Mouse (Mus musculus): ENCODE data around the gene Ppm1h. TPM values are rescaled to one million over a fixed set of nuclear protein-coding genes. Genes with fewer than 3 reads are reported as not detected.

The Ppm1h gene
- total and polyA plus RNA-seq, 3 experiments, result 6.9 to 14.9 TPM; not detected in 1

GRCm38 (mm10) chr10:122698347-122698746, 19.8 kb downstream of the Ppm1h start:
- Histone ChIP-seq H3K9me3 (replicated peaks; ENCODE audit: insufficient read depth, low read length) (no peaks in the 10 kb centered on the region), H3K9ac (ENCODE audit: control insufficient read depth, low read depth, low read length, poor library complexity, severe bottlenecking) (no peak overlapping the region), H3K79me2 (ENCODE audit: control insufficient read depth, insufficient read depth, low read length, poor library complexity) (no peaks in the 10 kb centered on the region), H3K36me3 (ENCODE audit: control insufficient read depth in 1 of 2, insufficient read depth in 2 of 2, low read length in 2 of 2) (no peaks in the 10 kb centered on the region), H3K4me3 (ENCODE audit: control insufficient read depth in 1 of 2, insufficient read depth in 1 of 2, low read depth in 2 of 2, low read length in 2 of 2) (no peak overlapping the region), H3K27ac (ENCODE audit: control insufficient read depth, low read depth, low read length) (no peak overlapping the region), H3K27me3 (ENCODE audit: control insufficient read depth in 1 of 2, insufficient read depth in 2 of 2, low read length in 2 of 2) (no peaks in the 10 kb centered on the region), H3K4me1 (ENCODE audit: control insufficient read depth in 1 of 2, insufficient read depth in 2 of 2, low read length in 2 of 2) (no peaks in the 10 kb centered on the region)
- no peak for DNase-seq (ENCODE audit: low read depth, low spot score)
- TF ChIP-seq GABPA (IDR thresholded peaks at IDR 0.05; ENCODE audit: low read depth, low read length) (no peak), MAFK (IDR thresholded peaks at IDR 0.05; ENCODE audit: borderline replicate concordance, low read depth, low read length) (0 out of 2 replicates have a peak, but pooled peaks have one; percentile 13), E2F4 (IDR thresholded peaks at IDR 0.05; ENCODE audit: borderline replicate concordance, low read depth, low read length) (no peak)

GRCm38 (mm10) chr10:122704901-122705300, 26.3 kb downstream of the Ppm1h start:
- H3K4me3 ChIP-seq (ENCODE audit: control insufficient read depth in 1 of 2, insufficient read depth in 1 of 2, low read depth in 2 of 2, low read length in 2 of 2), result no peak overlapping the region
- no peak for DNase-seq (ENCODE audit: low read depth, low spot score)
- H3K27me3 ChIP-seq (ENCODE audit: control insufficient read depth in 1 of 2, insufficient read depth in 2 of 2, low read length in 2 of 2), result no peaks in the 10 kb centered on the region
- H3K79me2 ChIP-seq (ENCODE audit: control insufficient read depth, insufficient read depth, low read length, poor library complexity), result no peaks in the 10 kb centered on the region
- no peaks in the 10 kb centered on the region for H3K9me3 ChIP-seq (replicated peaks; ENCODE audit: insufficient read depth, low read length)
- no peak for TF ChIP-seq NRF1 (IDR thresholded peaks at IDR 0.05; ENCODE audit: insufficient read depth, low read depth, low read length, poor library complexity, severe bottlenecking)
- TF ChIP-seq ZC3H11A (IDR thresholded peaks at IDR 0.05; ENCODE audit: low read depth, low read length), result no peak
- no peak for TF ChIP-seq USF2 (IDR thresholded peaks at IDR 0.05; ENCODE audit: borderline replicate concordance in 1 of 2, insufficient read depth in 1 of 2, low read depth in 1 of 2, low read length in 2 of 2)
- no peak for TF ChIP-seq ZMIZ1 (IDR thresholded peaks at IDR 0.05; ENCODE audit: low read depth, low read length)
- no peak for TF ChIP-seq MAX (IDR thresholded peaks at IDR 0.05; ENCODE audit: low read length)
- no peak for TF ChIP-seq MEF2A (IDR thresholded peaks at IDR 0.05; ENCODE audit: extremely low read depth, insufficient replicate concordance, low read depth, low read length, poor library complexity, severe bottlenecking)
- no peak for TF ChIP-seq TBP (IDR thresholded peaks at IDR 0.05; ENCODE audit: low read depth, low read length)
- no peak for TF ChIP-seq MAZ (IDR thresholded peaks at IDR 0.05; ENCODE audit: low read depth, low read length)
- no peak for TF ChIP-seq E2F4 (IDR thresholded peaks at IDR 0.05; ENCODE audit: borderline replicate concordance, low read depth, low read length)
- TF ChIP-seq ETS1 (IDR thresholded peaks at IDR 0.05; ENCODE audit: low read depth, low read length), result no peak
- TF ChIP-seq MYB (IDR thresholded peaks at IDR 0.05; ENCODE audit: low read depth, low read length), result no peak
- TF ChIP-seq USF1 (IDR thresholded peaks at IDR 0.05; ENCODE audit: low read depth, low read length), result no peak
- no peak for TF ChIP-seq HCFC1 (IDR thresholded peaks at IDR 0.05; ENCODE audit: low read depth, low read length)
- no peak for TF ChIP-seq EP300 (IDR thresholded peaks at IDR 0.05; ENCODE audit: low read depth in 1 of 2, low read length in 2 of 2)
- TF ChIP-seq TAL1 (IDR thresholded peaks at IDR 0.05; ENCODE audit: low read length), result no peak
- TF ChIP-seq JUND (IDR thresholded peaks at IDR 0.05; ENCODE audit: low read depth, low read length), result no peak
- no peak for TF ChIP-seq UBTF (IDR thresholded peaks at IDR 0.05; ENCODE audit: borderline replicate concordance, insufficient read depth, low read depth, low read length)
- no peak for TF ChIP-seq POLR2AphosphoS2 (IDR thresholded peaks at IDR 0.05; ENCODE audit: low read length)
- H3K36me3 ChIP-seq (ENCODE audit: control insufficient read depth in 1 of 2, insufficient read depth in 2 of 2, low read length in 2 of 2), result no peaks in the 10 kb centered on the region
- no peak overlapping the region for H3K9ac ChIP-seq (ENCODE audit: control insufficient read depth, low read depth, low read length, poor library complexity, severe bottlenecking)
- no peak overlapping the region for H3K27ac ChIP-seq (ENCODE audit: control insufficient read depth, low read depth, low read length)
- no peaks in the 10 kb centered on the region for H3K4me1 ChIP-seq (ENCODE audit: control insufficient read depth in 1 of 2, insufficient read depth in 2 of 2, low read length in 2 of 2)
